Mouse (Mus musculus) liver, embryonic 14 days (tissue): Measurements from ENCODE around the gene Il17a. TPM values are rescaled to one million over a fixed set of nuclear protein-coding genes. Genes with fewer than 3 reads are reported as not detected.

ENCODE experiments used
- polyA plus RNA-seq: library from polyadenylated mRNA; depleted of rRNA; stranded (reverse); fragments of >200 nt; gene quantifications from 2 replicates; pipeline ENCODE4 v1.2.3, GENCODE M21; 2012; rRNA removed

The Il17a gene
- not detected in 2 replicates for polyA plus RNA-seq

DNA sequence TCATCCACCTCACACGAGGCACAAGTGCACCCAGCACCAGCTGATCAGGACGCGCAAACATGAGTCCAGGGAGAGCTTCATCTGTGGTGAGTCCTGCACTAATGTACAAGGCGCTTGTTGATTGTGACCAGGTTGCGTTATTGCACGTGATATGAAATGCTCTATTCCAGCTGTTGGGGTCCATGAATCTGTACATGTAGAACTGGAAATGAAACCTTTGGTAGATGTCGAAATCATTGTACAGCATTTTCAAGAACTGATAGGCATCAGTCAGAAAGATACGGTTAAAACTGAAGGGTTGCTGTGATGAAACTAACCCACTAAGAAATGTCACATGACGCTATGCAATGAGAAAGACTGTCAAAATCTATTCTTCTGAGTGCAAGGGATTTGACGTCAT lies at the start of gene Il17a:
Il17a (plus strand) TSS at position 3 of the 400 bp plus-strand sequence.

Other genes with a start within 250 kb of the Il17a start
- 0.11 and 0.14 TPM in 2 replicates for gene Pkhd1, start 112.8 kb upstream of the Il17a start, polyA plus RNA-seq
- gene Il17f, start 59.7 kb downstream of the Il17a start, polyA plus RNA-seq = 0.16 and 0.22 TPM in 2 replicates
- 110 and 121 TPM in 2 replicates for gene Mcm3, start 89.4 kb downstream of the Il17a start, polyA plus RNA-seq
- 0.12 and 0.13 TPM in 2 replicates for gene Paqr8, start 159.7 kb downstream of the Il17a start, polyA plus RNA-seq
- gene Efhc1, start 220.7 kb downstream of the Il17a start, polyA plus RNA-seq = 0.23 and 0.31 TPM in 2 replicates